Comparison of ENCODE assay signal across 10 mouse cellular contexts in the genomic region with DNA sequence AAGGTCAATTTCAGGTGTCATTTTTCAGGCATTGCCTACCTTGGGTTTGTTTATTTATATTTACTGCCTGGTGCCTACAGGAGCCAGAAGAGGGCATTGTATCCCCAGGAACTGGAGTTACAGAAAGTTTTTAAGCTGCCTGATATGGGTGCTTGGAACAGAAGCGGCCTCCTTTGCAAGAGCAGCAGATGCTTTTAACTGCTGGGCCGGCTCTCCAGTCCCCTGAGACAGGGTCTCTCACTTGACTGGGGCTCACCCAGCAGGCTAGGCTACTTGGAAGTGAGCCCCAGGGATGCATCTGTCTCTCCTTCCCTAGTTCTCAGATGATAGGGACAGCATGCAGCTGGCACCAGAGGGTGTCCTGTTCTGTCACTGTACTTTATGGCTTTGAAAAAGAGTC. TPM values are rescaled to one million over a fixed set of nuclear protein-coding genes. Genes with fewer than 3 reads are reported as not detected.
A peak's percentile ranks its signal among the peaks of the same experiment; 100 is the strongest.
DNase-seq lines count a peak whose midpoint lies in the region; ATAC-seq and TF ChIP-seq lines count a peak whose summit lies in the region.
"Had no signal": no experiment of that assay in that cellular context is flagged by ENCODE, and none has a peak within 500 bp of the region (broad histone marks: within the 10 kb centered on the region; RNA-seq: fewer than 3 reads in every experiment).

No protein-coding gene starts in this region.

- 49% methylated on average over 2 of the region's 2 CpGs for WGBS in heart, embryonic 12.5 days
- whole genome bisulfite sequencing in lung, embryonic 15.5 days = 37% methylated on average over 2 of the region's 2 CpGs
- WGBS in limb, embryonic 12.5 days = 38% methylated on average over 2 of the region's 2 CpGs
- WGBS in cerebellum, adult 2 months = 43% methylated on average over 2 of the region's 2 CpGs

- no peak overlapping the region for H3K4me3 ChIP-seq in heart, embryonic 12.5 days
- H3K4me3 ChIP-seq in lung, embryonic 15.5 days = peak overlapping the region; percentile 29; the same call in 1 of the 2 replicates
- H3K4me3 ChIP-seq in limb, embryonic 12.5 days (replicated peaks) = peak overlapping the region; percentile 33; the same call in 1 of the 2 replicates
- no peak overlapping the region for H3K4me3 ChIP-seq in cerebellum, adult 2 months (replicated peaks; ENCODE audit: insufficient read depth, low read depth, low read length)
- H3K4me3 ChIP-seq: liver, embryonic 15.5 days had no signal

- H3K27me3 ChIP-seq in heart, embryonic 12.5 days (replicated peaks) = 0 out of 2 replicates have a peak, but pooled peaks cover 3% of the 10 kb centered on the region
- no peaks in the 10 kb centered on the region for H3K27me3 ChIP-seq in lung, embryonic 15.5 days
- H3K27me3 ChIP-seq in limb, embryonic 12.5 days = no peaks in the 10 kb centered on the region
- H3K27me3 ChIP-seq in cerebellum, adult 2 months (ENCODE audit: control insufficient read depth, insufficient read depth, low read length) = no peaks in the 10 kb centered on the region
- H3K27me3 ChIP-seq: liver, embryonic 15.5 days had no signal

- TF ChIP-seq CTCF in cerebellum, adult 2 months (IDR thresholded peaks at IDR 0.05; ENCODE audit: borderline replicate concordance, insufficient read depth, low read depth, low read length) = no peak

- H3K36me3 ChIP-seq in heart, embryonic 12.5 days = no peaks in the 10 kb centered on the region
- H3K36me3 ChIP-seq in lung, embryonic 15.5 days = no peaks in the 10 kb centered on the region
- no peaks in the 10 kb centered on the region for H3K36me3 ChIP-seq in limb, embryonic 12.5 days
- H3K36me3 ChIP-seq: hindbrain, embryonic 13.5 days; liver, embryonic 15.5 days had no signal

- H3K9ac ChIP-seq in heart, embryonic 12.5 days = no peak overlapping the region
- H3K9ac ChIP-seq in lung, embryonic 15.5 days = no peak overlapping the region
- H3K9ac ChIP-seq in limb, embryonic 12.5 days (replicated peaks) = no peak overlapping the region
- H3K9ac ChIP-seq: liver, embryonic 15.5 days had no signal

- TF ChIP-seq POLR2A in cerebellum, adult 2 months (IDR thresholded peaks at IDR 0.05; ENCODE audit: borderline replicate concordance, insufficient read depth, low read length) = no peak

- 0 out of 2 replicates have a peak overlapping the region, but pooled peaks have one; percentile 75 for H3K27ac ChIP-seq in heart, embryonic 12.5 days (ENCODE audit: poor library complexity, severe bottlenecking)
- peak overlapping the region; percentile 97 for H3K27ac ChIP-seq in lung, embryonic 15.5 days
- H3K27ac ChIP-seq in limb, embryonic 12.5 days = peak overlapping the region; percentile 95
- H3K27ac ChIP-seq in cerebellum, adult 2 months (ENCODE audit: insufficient read depth, low read length) = no peak overlapping the region
- H3K27ac ChIP-seq: liver, embryonic 15.5 days had no signal

- no peaks in the 10 kb centered on the region for H3K9me3 ChIP-seq in heart, embryonic 12.5 days (replicated peaks)
- H3K9me3 ChIP-seq in lung, embryonic 15.5 days = no peaks in the 10 kb centered on the region
- H3K9me3 ChIP-seq in limb, embryonic 12.5 days = no peaks in the 10 kb centered on the region
- H3K9me3 ChIP-seq: hindbrain, embryonic 13.5 days; liver, embryonic 15.5 days had no signal

- peaks cover 50% of the 10 kb centered on the region for H3K4me1 ChIP-seq in heart, embryonic 12.5 days (replicated peaks)
- H3K4me1 ChIP-seq in lung, embryonic 15.5 days = peaks cover 75% of the 10 kb centered on the region
- peaks cover 74% of the 10 kb centered on the region for H3K4me1 ChIP-seq in limb, embryonic 12.5 days (replicated peaks)
- H3K4me1 ChIP-seq in cerebellum, adult 2 months (ENCODE audit: control insufficient read depth, insufficient read depth, low read length) = no peaks in the 10 kb centered on the region

- DNase-seq in heart, adult 8-10 months (ENCODE audit: low spot score) = no peak
- no peak for DNase-seq in lung, adult 18-20 months
- peak; percentile 56 for DNase-seq in ZHBTc4 (ENCODE audit: low read depth, low spot score)
- no peak for DNase-seq in cerebellum, adult 2 months
- DNase-seq in urinary bladder, postnatal 14 days (ENCODE audit: low spot score) = no peak

- H3K4me2 ChIP-seq in heart, embryonic 12.5 days = peak overlapping the region; percentile 60; the same call in 1 of the 2 replicates
- H3K4me2 ChIP-seq in lung, embryonic 15.5 days = peak overlapping the region; percentile 50
- peak overlapping the region; percentile 56 for H3K4me2 ChIP-seq in limb, embryonic 12.5 days
- H3K4me2 ChIP-seq: liver, embryonic 15.5 days had no signal

- no peak for ATAC-seq in heart, embryonic 12.5 days (ENCODE audit: insufficient number of reproducible peaks, low FRiP score)
- no peak for ATAC-seq in lung, embryonic 15.5 days (ENCODE audit: borderline replicate concordance, extremely low read depth, low FRiP score, low TSS enrichment)
- no peak for ATAC-seq in limb, embryonic 12.5 days (ENCODE audit: insufficient number of reproducible peaks, insufficient read depth, low FRiP score, low TSS enrichment, low read depth)

RNA-seq across cellular contexts. Expression of gene Tgoln1, which starts 59.6 kb away (rescaled TPM):
- 27.5 and 27.9 TPM in 2 replicates for polyA plus RNA-seq in heart, embryonic 12.5 days (2016; fragmentation: Nextera tagmentation; extraction: Ambion mirVana)
- 10 to 100 TPM; 63.6 to 67.4 (median 65.5) TPM for total RNA-seq in heart, adult 8-10 months (2022)
- 40.2 and 43.4 TPM in 2 replicates for polyA plus RNA-seq in lung, embryonic 15.5 days (2015; fragmentation: Nextera tagmentation; extraction: Ambion mirVana)
- 20.9 and 21.7 TPM in 2 replicates for polyA plus RNA-seq in limb, embryonic 12.5 days (2016; fragmentation: Nextera tagmentation; extraction: Ambion mirVana)
- 96.1 and 96.8 TPM in 2 replicates for polyA plus RNA-seq in cerebellum, adult 2 months (2012; rRNA removed)

Comparison
In these comparisons a context has a peak if more than half of its experiments do, and no peak if none do; other contexts are left out.
1. H3K4me3 ChIP-seq: peak in lung, embryonic 15.5 days (single experiment) and limb, embryonic 12.5 days (single experiment); none in heart, embryonic 12.5 days (single experiment) and cerebellum, adult 2 months (single experiment).
2. Peak in every context shown above with its lines, with median percentiles within 50 percentile points of each other: H3K4me2 ChIP-seq.